Mouse (Mus musculus): ENCODE measurements around the gene D6Wsu163e. TPM values are rescaled to one million over a fixed set of nuclear protein-coding genes. Genes with fewer than 3 reads are reported as not detected.

The D6Wsu163e gene
- polyA plus RNA-seq, 1 experiment, result 26.7 TPM

GRCm38 (mm10) chr6:126995494-126995893 lies 55.7 kb downstream of the D6Wsu163e start:
- H3K27ac ChIP-seq (ENCODE audit: insufficient read depth, low read length), result no peak overlapping the region
- H3K4me1 ChIP-seq (ENCODE audit: control insufficient read depth, insufficient read depth, low read length), result no peaks in the 10 kb centered on the region
- TF ChIP-seq POLR2A (IDR thresholded peaks at IDR 0.05; ENCODE audit: low read depth, low read length) (no peak), CTCF (IDR thresholded peaks at IDR 0.05; ENCODE audit: borderline replicate concordance, insufficient read depth, low read length) (no peak)
- no peak overlapping the region for H3K4me3 ChIP-seq (ENCODE audit: insufficient read depth, low read length)

- no peak for TF ChIP-seq POLR2A (IDR thresholded peaks at IDR 0.05; ENCODE audit: low read depth, low read length)
- TF ChIP-seq CTCF (IDR thresholded peaks at IDR 0.05; ENCODE audit: borderline replicate concordance, insufficient read depth, low read length), result no peak
- H3K4me1 ChIP-seq (ENCODE audit: control insufficient read depth, insufficient read depth, low read length), result no peaks in the 10 kb centered on the region
- no peak overlapping the region for H3K27ac ChIP-seq (ENCODE audit: insufficient read depth, low read length)
- no peak overlapping the region for H3K4me3 ChIP-seq (ENCODE audit: insufficient read depth, low read length)
Measured at GRCm38 (mm10) chr6:126996399-126996798, 56.6 kb downstream of the D6Wsu163e start.

GRCm38 (mm10) chr6:127005646-127006045 lies 65.9 kb downstream of the D6Wsu163e start:
- H3K27ac ChIP-seq (ENCODE audit: insufficient read depth, low read length), result no peak overlapping the region
- no peaks in the 10 kb centered on the region for H3K4me1 ChIP-seq (ENCODE audit: control insufficient read depth, insufficient read depth, low read length)
- no peak for TF ChIP-seq POLR2A (IDR thresholded peaks at IDR 0.05; ENCODE audit: low read depth, low read length)
- no peak for TF ChIP-seq CTCF (IDR thresholded peaks at IDR 0.05; ENCODE audit: borderline replicate concordance, insufficient read depth, low read length)
- no peak overlapping the region for H3K4me3 ChIP-seq (ENCODE audit: insufficient read depth, low read length)

GRCm38 (mm10) chr6:127006551-127006950 lies 66.8 kb downstream of the D6Wsu163e start:
- H3K27ac ChIP-seq (ENCODE audit: insufficient read depth, low read length), result no peak overlapping the region
- H3K4me3 ChIP-seq (ENCODE audit: insufficient read depth, low read length), result no peak overlapping the region
- TF ChIP-seq CTCF (IDR thresholded peaks at IDR 0.05; ENCODE audit: borderline replicate concordance, insufficient read depth, low read length) (no peak), POLR2A (IDR thresholded peaks at IDR 0.05; ENCODE audit: low read depth, low read length) (no peak)
- H3K4me1 ChIP-seq (ENCODE audit: control insufficient read depth, insufficient read depth, low read length), result no peaks in the 10 kb centered on the region

- Histone ChIP-seq H3K4me3 (ENCODE audit: insufficient read depth, low read length) (no peak overlapping the region), H3K27ac (ENCODE audit: insufficient read depth, low read length) (no peak overlapping the region), H3K4me1 (ENCODE audit: control insufficient read depth, insufficient read depth, low read length) (no peaks in the 10 kb centered on the region)
- TF ChIP-seq CTCF (IDR thresholded peaks at IDR 0.05; ENCODE audit: borderline replicate concordance, insufficient read depth, low read length) (no peak), POLR2A (IDR thresholded peaks at IDR 0.05; ENCODE audit: low read depth, low read length) (no peak)
Measured at GRCm38 (mm10) chr6:127010021-127010420, 70.3 kb downstream of the D6Wsu163e start.

GRCm38 (mm10) chr6:127011947-127012535 lies 72.3 kb downstream of the D6Wsu163e start:
- TF ChIP-seq POLR2A (IDR thresholded peaks at IDR 0.05; ENCODE audit: low read depth, low read length) (no peak), CTCF (IDR thresholded peaks at IDR 0.05; ENCODE audit: borderline replicate concordance, insufficient read depth, low read length) (no peak)
- H3K4me3 ChIP-seq (ENCODE audit: insufficient read depth, low read length), result no peak overlapping the region
- no peaks in the 10 kb centered on the region for H3K4me1 ChIP-seq (ENCODE audit: control insufficient read depth, insufficient read depth, low read length)
- no peak overlapping the region for H3K27ac ChIP-seq (ENCODE audit: insufficient read depth, low read length)

GRCm38 (mm10) chr6:127014906-127015770 lies 75.4 kb downstream of the D6Wsu163e start, which contains the start of gene Fgf6:
TSS of gene Fgf6 (plus strand) at chr6:127015586.
- Histone ChIP-seq H3K4me1 (ENCODE audit: control insufficient read depth, insufficient read depth, low read length) (no peaks in the 10 kb centered on the region), H3K4me3 (ENCODE audit: insufficient read depth, low read length) (no peak within 1 kb of the TSS), H3K27ac (ENCODE audit: insufficient read depth, low read length) (no peak within 1 kb of the TSS)
- TF ChIP-seq CTCF (IDR thresholded peaks at IDR 0.05; ENCODE audit: borderline replicate concordance, insufficient read depth, low read length) (no peak), POLR2A (IDR thresholded peaks at IDR 0.05; ENCODE audit: low read depth, low read length) (no peak)

- no peaks in the 10 kb centered on the region for H3K4me1 ChIP-seq (ENCODE audit: control insufficient read depth, insufficient read depth, low read length)
- TF ChIP-seq POLR2A (IDR thresholded peaks at IDR 0.05; ENCODE audit: low read depth, low read length), result no peak
- TF ChIP-seq CTCF (IDR thresholded peaks at IDR 0.05; ENCODE audit: borderline replicate concordance, insufficient read depth, low read length), result no peak
- no peak overlapping the region for H3K27ac ChIP-seq (ENCODE audit: insufficient read depth, low read length)
- H3K4me3 ChIP-seq (ENCODE audit: insufficient read depth, low read length), result no peak overlapping the region
Measured at GRCm38 (mm10) chr6:127019254-127019653, 79.5 kb downstream of the D6Wsu163e start.

- TF ChIP-seq CTCF (IDR thresholded peaks at IDR 0.05; ENCODE audit: borderline replicate concordance, insufficient read depth, low read length) (no peak), POLR2A (IDR thresholded peaks at IDR 0.05; ENCODE audit: low read depth, low read length) (no peak)
- Histone ChIP-seq H3K4me3 (ENCODE audit: insufficient read depth, low read length) (no peak overlapping the region), H3K4me1 (ENCODE audit: control insufficient read depth, insufficient read depth, low read length) (no peaks in the 10 kb centered on the region; the same call in 1 of the 2 replicates), H3K27ac (ENCODE audit: insufficient read depth, low read length) (no peak overlapping the region)
Measured at GRCm38 (mm10) chr6:127020431-127020830, 80.7 kb downstream of the D6Wsu163e start.

GRCm38 (mm10) chr6:127024836-127025235 lies 85.1 kb downstream of the D6Wsu163e start:
- H3K4me1 ChIP-seq (ENCODE audit: control insufficient read depth, insufficient read depth, low read length), result no peaks in the 10 kb centered on the region; the same call in 1 of the 2 replicates
- no peak overlapping the region for H3K27ac ChIP-seq (ENCODE audit: insufficient read depth, low read length)
- TF ChIP-seq CTCF (IDR thresholded peaks at IDR 0.05; ENCODE audit: borderline replicate concordance, insufficient read depth, low read length) (no peak), POLR2A (IDR thresholded peaks at IDR 0.05; ENCODE audit: low read depth, low read length) (no peak)
- no peak overlapping the region for H3K4me3 ChIP-seq (ENCODE audit: insufficient read depth, low read length)

Other genes starting within 250 kb of the D6Wsu163e start
- gene Kcna6, start 199.3 kb upstream of the D6Wsu163e start, polyA plus RNA-seq (2011; ENCODE audit: insufficient read length, low read depth, missing spikeins), result 1.8 and 2.2 TPM in 2 replicates
- gene Ndufa9, start 90.8 kb upstream of the D6Wsu163e start, polyA plus RNA-seq (2011; ENCODE audit: insufficient read length, low read depth, missing spikeins), result 81.9 and 85.4 TPM in 2 replicates
- not detected in 2 replicates for gene Akap3, start 86.9 kb upstream of the D6Wsu163e start, polyA plus RNA-seq (2011; ENCODE audit: insufficient read length, low read depth, missing spikeins)
- gene Dyrk4, start 18.1 kb upstream of the D6Wsu163e start, polyA plus RNA-seq (2011; ENCODE audit: insufficient read length, low read depth, missing spikeins), result 0.23 TPM in 1 of 2 replicates, not detected in the other
- gene Rad51ap1, start 375 bp upstream of the D6Wsu163e start, polyA plus RNA-seq (2011; ENCODE audit: insufficient read length, low read depth, missing spikeins), result 18.5 and 30.1 TPM in 2 replicates
- not detected in 2 replicates for gene Fgf6, start 75.6 kb downstream of the D6Wsu163e start, polyA plus RNA-seq (2011; ENCODE audit: insufficient read length, low read depth, missing spikeins)
- gene Fgf23, start 132.9 kb downstream of the D6Wsu163e start, polyA plus RNA-seq (2011; ENCODE audit: insufficient read length, low read depth, missing spikeins), result not detected in 2 replicates
- gene Tigar, start 169.6 kb downstream of the D6Wsu163e start, polyA plus RNA-seq (2011; ENCODE audit: insufficient read length, low read depth, missing spikeins), result 8.1 and 8.6 TPM in 2 replicates
- 2,159 and 2,298 TPM in 2 replicates for gene Ccnd2, start 212.2 kb downstream of the D6Wsu163e start, polyA plus RNA-seq (2011; ENCODE audit: insufficient read length, low read depth, missing spikeins)

Data from embryonic fibroblast, embryonic 13.5 days (primary cell).